Mouse (Mus musculus) ES-E14 (cell line): ENCODE results near the gene Gm28374.

Source experiments
- MAFK ChIP-seq: IDR thresholded peaks from 2 replicates; pipeline ENCODE4 v1.6.1; 2014; ENCODE audit warnings: mild to moderate bottlenecking, low read depth, low read length, inconsistent platforms; ENCODE audit not compliant: insufficient read depth
- ZC3H11A ChIP-seq: IDR thresholded peaks from 2 replicates; pipeline ENCODE4 v1.6.1; 2012; ENCODE audit warnings: low read depth, mild to moderate bottlenecking, inconsistent platforms, low read length, borderline replicate concordance

DNA sequence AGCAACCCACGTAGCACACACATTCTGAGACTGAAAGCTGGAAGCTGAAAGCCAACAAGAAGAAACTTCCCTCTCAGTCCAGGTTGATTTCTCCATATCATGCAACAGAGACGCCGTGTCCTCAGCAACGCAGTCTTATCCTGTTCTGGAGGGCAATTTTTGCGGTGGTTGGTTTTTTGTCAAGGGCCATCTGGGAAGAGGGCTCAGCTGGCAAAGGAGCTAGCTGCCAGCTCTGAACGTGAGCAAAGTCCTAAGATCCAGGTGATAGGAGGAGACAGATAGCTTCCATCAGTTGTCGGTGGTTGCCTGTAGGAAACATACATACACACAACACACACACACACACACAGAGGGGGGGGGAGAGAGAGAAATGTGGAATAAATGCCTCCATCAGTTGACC, 43.7 kb downstream of the Gm28374 start:
- no peak for TF ChIP-seq MAFK
- TF ChIP-seq ZC3H11A: no peak
